Mouse (Mus musculus): ENCODE measurements around the gene Tmed9. TPM values are rescaled to one million over a fixed set of nuclear protein-coding genes. Genes with fewer than 3 reads are reported as not detected.

Gene Tmed9
- polyA plus RNA-seq, 1 experiment, result 90.3 TPM

DNA sequence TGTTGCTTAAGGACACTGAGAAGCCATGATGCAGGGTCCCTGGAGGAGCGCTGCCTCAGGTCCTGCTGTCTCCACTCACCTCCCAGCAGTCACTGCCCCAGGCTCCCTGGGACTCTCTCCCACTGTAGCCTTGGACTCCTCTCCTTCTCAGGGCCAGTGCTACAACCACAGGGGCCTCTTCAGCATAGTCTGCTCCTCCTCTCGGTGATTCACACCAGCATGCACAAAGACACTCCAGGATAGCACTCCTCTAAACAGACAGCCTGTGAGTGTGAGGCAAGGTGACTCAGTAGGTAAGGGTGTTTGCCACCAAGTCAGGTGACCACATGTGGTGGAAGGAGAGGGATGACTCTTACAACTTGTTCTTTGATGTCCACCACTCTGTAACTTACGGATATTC is 31.1 kb downstream of the Tmed9 start:
- Histone ChIP-seq H3K4me3 (ENCODE audit: insufficient read depth, low read length) (no peak overlapping the region), H3K27ac (ENCODE audit: insufficient read depth, low read depth, low read length) (no peak overlapping the region), H3K4me1 (ENCODE audit: control insufficient read depth, insufficient read depth, low read length) (no peaks in the 10 kb centered on the region)
- no peak for TF ChIP-seq POLR2A (IDR thresholded peaks at IDR 0.05; ENCODE audit: borderline replicate concordance, low read depth, low read length)
- no peak for TF ChIP-seq CTCF (IDR thresholded peaks at IDR 0.05; ENCODE audit: low read depth, low read length)

DNA sequence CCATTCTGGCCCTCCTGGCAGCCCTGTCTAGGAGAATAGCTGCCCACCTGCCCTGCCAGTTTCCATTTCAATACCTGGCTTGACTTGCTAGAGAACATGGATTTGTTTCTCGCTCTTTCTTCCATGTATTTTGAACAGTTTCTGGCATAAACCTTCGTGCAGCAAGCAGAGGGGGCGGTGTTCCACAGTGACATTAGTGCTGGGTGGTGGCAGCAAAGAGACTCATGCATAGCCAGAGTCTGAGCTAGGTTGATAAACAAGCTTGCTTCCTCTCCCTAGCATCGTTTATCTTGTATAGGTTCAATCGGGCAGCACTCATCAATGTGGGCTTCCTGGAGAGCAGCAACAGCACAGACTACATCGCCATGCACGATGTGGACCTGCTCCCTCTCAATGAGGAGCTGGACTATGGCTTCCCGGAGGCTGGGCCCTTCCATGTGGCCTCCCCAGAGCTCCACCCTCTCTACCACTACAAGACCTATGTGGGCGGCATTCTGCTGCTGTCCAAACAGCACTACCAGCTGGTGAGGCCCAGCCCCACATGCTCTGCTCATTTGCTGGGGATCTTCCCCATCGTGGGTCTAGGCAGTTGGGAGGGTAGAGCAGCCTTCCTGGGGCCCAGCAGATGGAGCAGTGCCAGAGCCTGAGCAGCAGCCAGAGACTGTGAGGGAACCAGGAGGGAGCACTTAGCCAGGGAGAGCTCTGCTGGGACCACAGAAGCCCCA is 33.5 kb downstream of the Tmed9 start:
- no peaks in the 10 kb centered on the region for H3K4me1 ChIP-seq (ENCODE audit: control insufficient read depth, insufficient read depth, low read length)
- TF ChIP-seq POLR2A (IDR thresholded peaks at IDR 0.05; ENCODE audit: borderline replicate concordance, low read depth, low read length) (no peak), CTCF (IDR thresholded peaks at IDR 0.05; ENCODE audit: low read depth, low read length) (no peak)
- no peak overlapping the region for H3K4me3 ChIP-seq (ENCODE audit: insufficient read depth, low read length)
- no peak overlapping the region for H3K27ac ChIP-seq (ENCODE audit: insufficient read depth, low read depth, low read length)

DNA sequence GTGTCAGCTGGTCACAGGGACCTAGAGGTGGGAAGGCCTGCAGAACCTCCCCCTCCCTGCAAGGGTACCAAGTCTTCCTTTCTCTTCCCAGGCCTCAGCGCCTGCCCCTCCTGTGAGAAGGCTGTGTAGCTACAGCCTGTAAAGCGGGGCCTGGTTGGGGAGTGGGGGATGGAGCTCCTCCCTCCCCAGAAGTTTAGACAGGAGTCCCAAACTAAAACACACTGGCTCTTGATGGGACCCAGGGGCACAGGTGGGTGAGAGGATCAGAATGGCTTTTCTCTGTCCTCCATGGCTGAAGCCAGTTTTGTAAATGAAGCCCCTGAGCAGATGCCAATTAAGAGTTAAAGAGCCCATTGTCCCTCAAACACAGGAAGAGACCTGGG is 34.1 kb downstream of the Tmed9 start:
- TF ChIP-seq CTCF (IDR thresholded peaks at IDR 0.05; ENCODE audit: low read depth, low read length) (no peak), POLR2A (IDR thresholded peaks at IDR 0.05; ENCODE audit: borderline replicate concordance, low read depth, low read length) (no peak)
- no peak overlapping the region for H3K4me3 ChIP-seq (ENCODE audit: insufficient read depth, low read length)

DNA sequence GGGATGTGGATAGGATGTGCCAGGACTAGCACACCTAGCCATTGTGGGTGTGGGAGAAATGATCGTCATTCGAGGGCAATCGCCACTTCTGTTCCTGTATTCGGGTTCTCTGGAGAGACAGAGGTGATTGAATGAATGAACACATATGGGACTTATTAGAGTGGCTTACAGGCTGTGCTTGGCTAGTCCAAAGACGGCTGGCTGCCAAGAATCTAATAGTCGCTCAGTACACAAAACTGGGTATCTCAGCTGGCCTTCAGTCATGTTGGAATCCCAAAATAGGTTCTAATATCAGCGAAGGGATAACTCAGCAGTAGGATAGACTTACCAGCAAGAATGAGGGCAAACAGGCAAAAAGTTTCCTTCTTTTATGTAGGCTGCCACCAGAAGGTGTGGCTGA is 38.5 kb downstream of the Tmed9 start:
- TF ChIP-seq POLR2A (IDR thresholded peaks at IDR 0.05; ENCODE audit: borderline replicate concordance, low read depth, low read length) (no peak), CTCF (IDR thresholded peaks at IDR 0.05; ENCODE audit: low read depth, low read length) (no peak)
- Histone ChIP-seq H3K4me3 (ENCODE audit: insufficient read depth, low read length) (no peak overlapping the region), H3K4me1 (ENCODE audit: control insufficient read depth, insufficient read depth, low read length) (no peaks in the 10 kb centered on the region), H3K27ac (ENCODE audit: insufficient read depth, low read depth, low read length) (no peak overlapping the region)

More for the DNA sequence above, 34.1 kb downstream of the Tmed9 start:
- H3K4me1 ChIP-seq (ENCODE audit: control insufficient read depth, insufficient read depth, low read length), result no peaks in the 10 kb centered on the region
- H3K27ac ChIP-seq (ENCODE audit: insufficient read depth, low read depth, low read length), result no peak overlapping the region

DNA sequence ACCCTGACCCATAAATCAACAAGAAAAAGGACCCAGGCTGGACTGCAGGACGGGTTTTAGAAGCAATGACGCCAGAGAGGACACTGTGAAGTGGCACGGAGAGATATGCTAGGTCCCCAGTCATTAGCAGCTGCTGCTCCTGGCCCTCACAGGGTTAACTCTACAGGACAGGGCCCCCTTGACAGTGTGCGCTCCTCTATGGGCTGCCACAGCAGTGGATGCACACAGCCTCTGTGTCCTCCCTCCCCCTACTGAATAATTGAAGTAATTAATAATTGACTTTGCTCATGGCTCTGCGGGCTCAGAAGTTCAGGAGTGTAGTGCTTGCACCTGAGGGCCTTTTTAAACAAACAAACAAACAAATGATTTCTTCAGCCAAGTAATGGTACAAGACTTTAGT is 39.9 kb downstream of the Tmed9 start:
- no peak for TF ChIP-seq POLR2A (IDR thresholded peaks at IDR 0.05; ENCODE audit: borderline replicate concordance, low read depth, low read length)
- H3K27ac ChIP-seq (ENCODE audit: insufficient read depth, low read depth, low read length), result no peak overlapping the region
- H3K4me1 ChIP-seq (ENCODE audit: control insufficient read depth, insufficient read depth, low read length), result no peaks in the 10 kb centered on the region; the same call in 1 of the 2 replicates
- H3K4me3 ChIP-seq (ENCODE audit: insufficient read depth, low read length), result no peak overlapping the region

DNA sequence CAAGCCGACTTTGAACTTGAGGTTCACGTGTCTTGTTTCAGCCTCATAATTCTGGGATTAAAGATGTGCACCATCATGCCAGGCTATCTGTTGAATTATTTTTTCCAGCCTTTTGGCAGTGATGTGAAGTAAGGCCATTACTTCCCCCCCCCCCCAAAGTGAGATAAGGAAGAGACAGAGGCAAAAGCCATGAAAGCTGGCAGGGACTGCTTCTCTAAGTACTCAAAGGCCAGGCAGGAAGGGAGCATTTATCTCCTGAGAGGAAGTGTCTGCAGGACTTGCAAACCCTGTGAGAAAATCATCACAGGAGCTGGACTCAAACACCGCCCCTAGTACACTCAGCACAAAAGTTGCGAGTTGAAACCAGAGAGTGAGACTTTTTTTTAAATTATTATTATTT is 45.8 kb downstream of the Tmed9 start:
- Histone ChIP-seq H3K27ac (ENCODE audit: insufficient read depth, low read depth, low read length) (no peak overlapping the region), H3K4me3 (ENCODE audit: insufficient read depth, low read length) (no peak overlapping the region), H3K4me1 (ENCODE audit: control insufficient read depth, insufficient read depth, low read length) (peaks cover 15% of the 10 kb centered on the region)
- TF ChIP-seq CTCF (IDR thresholded peaks at IDR 0.05; ENCODE audit: low read depth, low read length), result no peak
- TF ChIP-seq POLR2A (IDR thresholded peaks at IDR 0.05; ENCODE audit: borderline replicate concordance, low read depth, low read length), result no peak

DNA sequence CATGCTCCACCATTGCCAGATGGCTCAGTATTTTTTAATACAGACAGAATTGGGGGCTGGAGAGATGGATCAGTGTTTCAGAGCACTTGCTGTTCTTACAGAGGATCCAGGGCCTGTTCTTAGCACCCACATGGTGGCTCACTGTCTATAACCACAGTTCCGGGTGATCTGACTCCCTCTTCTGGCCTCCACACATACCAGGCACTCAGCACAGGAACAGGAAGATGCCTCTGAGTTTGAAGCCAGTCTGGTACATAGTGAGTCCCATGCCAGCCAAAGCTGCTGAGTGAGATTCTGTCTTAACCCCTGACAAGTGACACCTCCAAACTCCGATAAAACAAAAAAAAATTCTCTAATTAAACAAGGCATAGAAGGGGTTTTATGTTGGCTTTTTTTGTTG is 46.7 kb downstream of the Tmed9 start:
- Histone ChIP-seq H3K4me3 (ENCODE audit: insufficient read depth, low read length) (no peak overlapping the region), H3K27ac (ENCODE audit: insufficient read depth, low read depth, low read length) (no peak overlapping the region), H3K4me1 (ENCODE audit: control insufficient read depth, insufficient read depth, low read length) (peaks cover 17% of the 10 kb centered on the region)
- TF ChIP-seq CTCF (IDR thresholded peaks at IDR 0.05; ENCODE audit: low read depth, low read length), result no peak

DNA sequence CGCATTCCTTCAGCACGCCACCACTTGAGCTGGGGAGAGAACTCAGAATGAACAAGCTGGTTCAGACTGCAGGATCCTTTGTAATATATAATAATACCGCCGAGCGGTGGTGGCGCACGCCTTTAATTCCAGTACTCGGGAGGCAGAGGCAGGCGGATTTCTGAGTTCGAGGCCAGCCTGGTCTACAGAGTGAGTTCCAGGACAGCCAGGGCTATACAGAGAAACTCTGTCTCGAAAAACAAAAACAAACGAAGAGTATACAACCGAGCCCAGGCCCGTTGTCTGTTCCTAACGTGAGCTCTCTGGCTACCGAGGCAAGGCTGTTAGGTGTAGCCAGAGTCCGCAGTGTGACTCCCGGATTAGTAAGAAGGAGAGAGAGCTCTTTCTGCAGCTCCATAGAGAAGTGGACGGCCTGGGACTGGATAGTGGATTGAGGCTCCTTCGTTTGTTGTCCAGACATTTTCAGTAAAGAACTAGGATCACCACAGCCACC is 48.7 kb downstream of the Tmed9 start:
- Histone ChIP-seq H3K27ac (ENCODE audit: insufficient read depth, low read depth, low read length) (peak overlapping the region; percentile 86), H3K4me3 (ENCODE audit: insufficient read depth, low read length) (peak overlapping the region; percentile 81), H3K4me1 (ENCODE audit: control insufficient read depth, insufficient read depth, low read length) (peaks cover 17% of the 10 kb centered on the region)

DNA sequence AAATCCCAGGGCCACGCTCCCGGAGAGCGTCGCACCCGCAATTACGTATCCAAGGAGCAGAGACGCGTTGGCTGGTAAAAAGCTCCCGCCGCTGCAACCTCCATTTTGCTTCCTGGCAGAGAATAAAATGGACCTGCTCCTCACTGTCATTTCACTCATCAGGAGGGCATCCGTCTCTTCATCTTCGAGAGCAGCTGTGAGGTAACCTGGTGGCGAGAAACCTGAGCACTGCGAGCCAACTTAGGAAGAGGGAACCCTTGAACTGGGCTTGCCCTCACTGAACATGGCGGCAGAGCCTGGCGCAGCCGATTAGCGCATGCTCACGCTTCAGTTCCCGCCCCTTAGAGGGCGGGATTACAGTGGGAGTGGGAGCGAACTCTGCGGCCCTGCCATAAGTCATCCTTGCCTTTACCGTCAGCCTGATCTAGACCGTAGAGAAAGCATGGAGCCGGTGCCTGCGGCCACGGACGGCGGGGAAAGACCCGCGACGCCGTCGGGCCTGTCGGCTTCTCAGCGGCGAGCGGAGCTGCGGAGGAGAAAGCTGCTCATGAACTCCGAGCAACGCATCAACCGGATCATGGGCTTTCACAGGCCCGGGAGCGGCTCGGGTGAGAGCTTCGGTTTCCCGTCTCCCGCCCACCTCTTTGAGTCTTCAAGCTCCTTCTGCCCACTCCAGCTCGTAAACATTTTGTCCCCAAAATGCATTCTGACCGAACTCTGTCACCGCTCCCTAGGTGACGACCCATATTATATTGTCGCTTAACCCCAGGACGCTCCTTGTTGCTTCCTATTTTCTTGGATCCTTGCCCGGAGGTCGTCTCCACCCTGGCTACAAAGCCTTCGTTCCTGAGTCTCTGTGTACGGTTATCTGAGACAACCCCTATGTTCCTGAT is 49.4 kb downstream of the Tmed9 start, which contains the start of gene Caml:
Gene Caml, plus strand, starts transcription at position 357 of the 893 bp plus-strand sequence.
- TF ChIP-seq POLR2A (IDR thresholded peaks at IDR 0.05; ENCODE audit: borderline replicate concordance, low read depth, low read length), result no peak
- TF ChIP-seq CTCF (IDR thresholded peaks at IDR 0.05; ENCODE audit: low read depth, low read length), result no peak

DNA sequence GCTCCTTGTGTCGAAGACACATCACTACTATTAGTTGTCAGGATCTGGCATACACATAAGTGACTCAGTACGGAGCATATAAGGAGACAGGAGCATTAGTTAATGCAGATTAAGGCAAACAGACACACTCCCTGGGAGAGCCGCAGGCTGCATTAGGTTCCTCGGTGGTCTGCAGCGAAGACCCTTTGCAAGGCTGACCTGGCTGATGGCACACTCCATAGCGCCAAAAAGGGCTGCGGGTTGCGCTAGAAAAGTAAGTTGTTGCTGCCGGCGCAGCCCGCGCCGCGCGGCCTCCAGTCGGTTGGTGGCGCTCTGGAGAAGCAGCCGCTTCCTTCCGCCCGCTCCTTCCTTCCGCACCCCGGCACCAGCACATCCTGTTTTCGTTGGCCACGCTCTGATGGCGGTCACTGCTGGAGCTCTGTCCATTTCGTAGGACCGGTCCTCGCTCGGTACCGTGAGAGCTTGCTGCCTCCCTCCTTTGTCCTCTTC is 61.2 kb downstream of the Tmed9 start, which contains the start of gene Ddx46:
Gene Ddx46, plus strand, starts transcription at position 389 of the 489 bp plus-strand sequence.
- Histone ChIP-seq H3K4me1 (ENCODE audit: control insufficient read depth, insufficient read depth, low read length) (peaks cover 7% of the 10 kb centered on the region), H3K4me3 (ENCODE audit: insufficient read depth, low read length) (peak within 1 kb of the TSS; percentile 97), H3K27ac (ENCODE audit: insufficient read depth, low read depth, low read length) (0 out of 2 replicates have a peak within 1 kb of the TSS, but pooled peaks have one; percentile 19)
- no peak for TF ChIP-seq POLR2A (IDR thresholded peaks at IDR 0.05; ENCODE audit: borderline replicate concordance, low read depth, low read length)
- TF ChIP-seq CTCF (IDR thresholded peaks at IDR 0.05; ENCODE audit: low read depth, low read length), result peak; percentile 38; the same call in 1 of the 2 replicates

More for the DNA sequence above, 49.4 kb downstream of the Tmed9 start, which contains the start of gene Caml:
- Histone ChIP-seq H3K4me1 (ENCODE audit: control insufficient read depth, insufficient read depth, low read length) (peaks cover 17% of the 10 kb centered on the region), H3K4me3 (ENCODE audit: insufficient read depth, low read length) (peak within 1 kb of the TSS; percentile 81), H3K27ac (ENCODE audit: insufficient read depth, low read depth, low read length) (peak within 1 kb of the TSS; percentile 86)

Data from bone marrow macrophage, adult 2 months (primary cell).